Mouse (Mus musculus): ENCODE measurements around the gene Sh3tc1.

The Sh3tc1 gene

GRCm38 (mm10) chr5:35686336-35686735 lies 53.5 kb downstream of the Sh3tc1 start:
- CTCF ChIA-PET, result no interaction called here

DNA sequence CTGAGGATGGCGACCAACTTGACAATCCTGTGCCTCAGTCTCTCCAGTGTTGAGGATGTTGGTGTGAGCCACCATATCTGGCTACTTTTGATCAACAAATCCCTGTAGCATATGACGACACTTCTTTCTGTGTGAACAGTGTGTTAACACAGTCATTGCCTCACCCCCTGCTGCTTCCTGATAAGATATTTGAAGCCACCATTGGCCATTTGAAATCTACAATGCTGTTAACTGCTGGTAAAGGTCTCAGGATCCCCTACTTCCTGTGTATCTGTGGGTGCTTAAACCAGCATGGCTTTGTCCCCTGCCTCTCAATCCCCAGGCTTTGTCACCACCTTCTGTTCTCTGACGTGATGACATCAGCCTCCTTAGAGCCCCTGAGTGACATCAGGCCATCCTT lies 54.7 kb downstream of the Sh3tc1 start:
- CTCF ChIA-PET, result no interaction called here

DNA sequence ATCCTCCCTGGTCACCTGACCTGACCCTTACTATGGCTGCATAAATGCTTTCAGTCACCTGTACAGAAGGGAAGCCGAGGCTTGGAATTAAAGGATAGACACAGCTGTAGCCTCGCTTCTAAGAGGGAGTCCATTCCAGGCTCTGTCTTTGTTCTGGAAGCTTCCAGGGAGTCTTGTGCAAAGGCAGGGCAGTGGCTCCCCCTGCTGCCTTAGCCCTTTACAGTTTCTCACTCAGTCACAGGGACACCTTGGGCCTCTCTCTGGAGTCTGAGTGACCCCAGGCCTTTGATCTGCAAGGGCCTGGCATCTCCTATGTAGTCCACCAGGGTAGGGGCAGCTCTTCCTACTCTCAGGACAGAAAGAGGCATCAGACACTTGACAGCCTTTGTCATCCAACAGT lies 58.8 kb downstream of the Sh3tc1 start:
- CTCF ChIA-PET, result no interaction called here

DNA sequence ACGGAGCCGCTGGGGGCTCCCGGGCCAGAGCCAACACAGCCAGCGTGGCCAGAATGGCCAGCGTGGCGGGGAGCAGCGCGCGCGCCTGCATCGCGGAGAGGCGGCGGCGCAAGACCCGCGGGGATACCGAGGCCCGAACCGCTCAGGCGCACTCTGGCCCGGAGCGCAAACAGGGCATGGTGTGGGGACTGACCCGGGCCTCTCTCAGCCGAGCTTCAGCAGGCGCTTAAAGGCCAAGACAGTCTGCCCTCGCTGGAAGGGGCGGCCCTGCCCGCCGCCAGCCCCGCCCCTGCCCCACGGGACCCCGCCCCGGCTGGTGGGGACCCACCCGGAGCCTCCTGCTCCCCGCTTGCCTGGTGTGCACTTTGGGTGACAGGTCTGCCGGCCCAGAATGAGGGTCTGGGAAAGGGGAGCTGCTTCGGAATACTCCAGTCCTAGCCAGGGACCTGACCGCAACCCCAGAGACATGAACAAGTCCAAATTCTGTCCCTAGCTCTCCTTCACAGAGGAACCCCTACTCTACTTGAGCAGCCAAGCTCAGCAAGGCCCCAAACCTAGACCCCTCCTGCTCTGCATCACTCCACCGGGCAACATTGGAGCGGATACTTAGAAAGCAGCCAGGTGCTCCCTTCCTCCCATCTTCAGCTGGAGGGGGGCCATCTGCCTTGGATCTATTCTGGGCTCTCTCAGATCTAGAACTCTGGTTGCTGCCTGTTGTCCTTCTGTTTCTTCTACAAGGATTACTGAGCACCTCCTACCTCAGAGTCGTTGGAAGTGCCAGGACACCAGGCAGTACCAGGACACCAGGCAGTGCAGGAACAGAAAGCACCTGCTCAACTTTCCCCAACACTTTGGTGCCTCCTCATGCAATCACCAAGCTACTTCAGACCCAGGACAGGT lies 60.3 kb downstream of the Sh3tc1 start, which contains the start of gene Htra3:
Htra3 (minus strand) TSS at position 527 of the 900 bp plus-strand sequence.
- CTCF ChIA-PET, result no interaction called here

DNA sequence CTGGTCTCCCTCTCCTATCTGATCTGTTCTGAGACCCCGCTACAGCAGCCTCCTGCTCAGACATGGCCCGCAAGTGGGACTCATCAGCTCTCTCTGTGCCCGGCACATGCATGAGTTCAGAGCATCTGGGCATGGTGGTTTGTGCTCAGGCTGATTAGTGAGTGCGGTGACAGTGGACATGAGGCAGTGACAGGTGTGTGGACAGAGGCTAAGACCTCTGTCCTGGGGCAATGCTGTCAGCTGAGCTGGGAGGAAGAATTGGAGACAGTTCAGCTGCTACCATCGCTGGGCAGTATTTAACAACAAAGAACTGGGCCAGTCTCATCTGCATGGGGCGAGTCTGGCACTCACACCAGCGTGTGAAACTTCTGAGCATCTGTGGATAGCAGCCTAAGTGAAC lies 62.8 kb downstream of the Sh3tc1 start:
- CTCF ChIA-PET, result no interaction called here

DNA sequence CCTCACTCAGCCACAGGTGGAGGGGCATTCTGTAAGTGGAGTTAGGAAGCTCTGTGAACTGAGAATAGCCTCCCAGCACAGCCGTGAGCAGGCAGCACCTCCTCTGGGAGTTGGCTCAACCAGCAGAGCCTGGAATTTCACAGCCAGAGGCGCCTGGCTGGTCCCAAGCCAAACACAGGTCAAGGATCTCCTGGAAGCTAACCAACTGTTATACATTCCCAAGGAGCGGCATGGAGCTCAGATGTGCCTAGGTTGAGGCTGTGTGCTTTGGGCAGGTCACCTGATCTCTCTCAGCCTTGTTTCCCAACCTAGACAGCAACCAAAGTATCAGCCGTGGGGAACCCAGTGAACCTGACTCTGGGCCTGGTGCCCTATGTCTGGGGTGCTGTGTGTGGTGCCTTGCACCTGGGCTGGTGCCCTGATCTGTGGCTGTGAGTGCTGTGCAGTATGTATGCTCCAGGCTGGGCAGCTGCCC lies 65.7 kb downstream of the Sh3tc1 start:
- CTCF ChIA-PET, result no interaction called here

DNA sequence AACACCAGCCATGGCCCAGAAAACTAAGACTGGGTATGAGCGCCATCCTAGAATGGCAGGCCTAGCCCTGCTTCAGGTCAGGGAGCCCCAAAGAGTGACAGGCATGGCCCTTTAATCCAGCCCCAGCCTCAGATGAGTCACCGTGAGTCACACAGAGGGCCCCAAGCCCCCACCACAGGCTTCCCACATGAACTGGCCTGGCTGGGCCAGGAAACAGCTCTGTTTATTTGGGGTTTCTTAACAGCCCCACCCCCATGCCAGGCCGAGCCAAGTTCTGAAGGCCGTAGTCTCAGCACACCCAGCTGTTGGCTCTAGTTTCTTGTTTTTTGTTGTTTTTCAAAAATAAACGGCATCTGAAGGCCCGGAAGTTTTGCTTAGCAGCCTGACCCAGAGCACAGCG lies 66.7 kb downstream of the Sh3tc1 start:
- CTCF ChIA-PET, result no interaction called here

GRCm38 (mm10) chr5:35672581-35672980 lies 67.2 kb downstream of the Sh3tc1 start:
- CTCF ChIA-PET, result no interaction called here

GRCm38 (mm10) chr5:35671474-35671891 lies 68.3 kb downstream of the Sh3tc1 start:
- CTCF ChIA-PET, result no interaction called here

GRCm38 (mm10) chr5:35670412-35670801 lies 69.4 kb downstream of the Sh3tc1 start:
- CTCF ChIA-PET, result no interaction called here

DNA sequence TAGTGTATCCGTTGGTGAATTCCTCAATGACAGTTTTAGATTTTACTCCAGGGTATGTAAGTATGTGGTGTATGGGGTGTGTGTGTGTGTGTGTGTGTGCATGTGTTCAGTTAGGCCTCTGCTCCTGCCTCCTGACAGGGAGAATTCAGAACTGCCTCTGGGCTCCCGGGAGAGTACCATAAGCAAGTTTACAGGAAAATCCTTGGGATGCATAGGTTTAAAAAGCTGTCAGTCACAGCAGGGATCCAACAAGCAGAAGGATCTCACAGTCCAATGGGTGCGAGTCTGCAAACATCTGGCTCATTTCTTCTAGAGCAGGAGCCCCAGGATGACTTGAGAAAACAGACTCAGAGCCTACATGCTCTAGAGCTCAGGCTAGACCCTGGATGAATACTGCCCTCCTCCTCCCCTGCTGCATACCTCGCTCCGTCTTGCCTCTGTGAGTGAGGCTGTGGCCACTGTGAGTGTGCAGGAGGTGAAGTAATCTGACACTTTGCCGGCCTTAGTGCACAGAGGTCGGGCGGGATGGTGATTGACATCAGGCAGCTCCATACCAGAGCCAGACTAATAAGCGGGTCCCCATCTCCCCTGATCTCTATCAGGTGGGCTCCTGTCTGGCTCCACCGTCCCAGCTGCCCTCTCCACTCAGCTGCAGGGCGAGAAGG lies 69.9 kb downstream of the Sh3tc1 start:
- CTCF ChIA-PET, result no interaction called here

DNA sequence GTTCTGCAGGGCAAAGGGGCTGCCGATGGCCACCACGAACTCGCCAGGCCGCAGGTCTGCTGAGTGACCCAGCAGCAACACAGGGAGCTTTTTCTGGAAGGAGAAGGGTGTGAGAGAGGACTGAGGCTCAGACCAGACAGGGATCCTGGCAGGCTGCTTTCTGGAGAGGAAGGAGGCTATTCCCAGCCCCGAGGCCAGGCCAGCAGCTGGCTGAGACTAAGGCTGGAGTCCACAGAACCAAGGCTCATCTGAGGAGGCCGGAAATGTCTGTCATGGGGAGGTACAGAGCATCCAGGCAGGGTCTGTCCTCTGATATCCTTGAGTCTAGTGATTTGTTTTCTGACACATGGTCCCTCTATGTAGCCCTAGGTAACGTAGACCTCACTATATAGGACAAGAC lies 73.6 kb downstream of the Sh3tc1 start:
- CTCF ChIA-PET, result no interaction called here

DNA sequence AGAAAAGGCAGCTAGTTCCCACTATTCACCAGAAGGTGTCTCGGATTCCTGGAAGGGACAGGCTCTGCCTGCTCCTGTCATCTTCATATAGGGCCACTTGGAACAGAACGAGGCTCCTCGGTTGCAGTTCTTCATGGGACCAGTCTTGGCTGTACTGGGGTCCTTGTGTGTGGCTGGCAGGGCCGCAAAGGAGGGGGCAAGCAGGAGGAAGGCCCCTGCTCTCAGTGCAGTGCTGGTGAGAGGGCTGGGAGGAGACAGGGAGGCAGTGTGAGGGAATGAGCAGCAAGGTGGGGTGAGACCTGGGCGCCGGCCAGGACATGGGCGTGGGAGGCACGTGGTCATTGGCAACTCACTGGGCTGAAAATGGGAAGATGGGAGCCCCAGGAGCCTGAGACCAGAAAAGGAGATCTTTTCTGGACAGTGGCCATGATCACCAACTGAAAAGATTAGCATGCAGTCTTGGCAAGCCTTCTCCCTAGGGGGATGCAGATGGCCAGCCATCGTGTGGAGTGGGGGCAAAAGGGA lies 77.7 kb downstream of the Sh3tc1 start:
- CTCF ChIA-PET, result no interaction called here

DNA sequence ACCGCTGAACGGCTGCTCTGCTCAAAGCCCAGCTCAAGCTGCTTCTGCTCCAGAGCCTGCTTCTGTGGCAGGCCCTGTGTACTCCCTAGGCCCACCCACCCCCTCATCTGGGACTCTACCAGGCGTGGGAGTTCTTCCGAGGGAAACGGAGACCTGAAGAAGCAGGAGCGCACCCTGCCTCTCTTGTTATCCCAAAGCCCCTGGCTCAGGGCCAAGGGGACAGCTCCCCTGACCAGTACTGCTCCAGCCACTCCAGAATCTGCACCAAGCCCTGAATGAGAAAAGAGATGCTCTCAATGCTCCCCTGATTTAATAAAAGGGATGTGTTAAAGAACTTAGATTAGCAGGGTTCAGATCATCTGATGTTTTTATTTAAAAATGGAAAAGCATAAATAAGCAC lies 78.6 kb downstream of the Sh3tc1 start:
- CTCF ChIA-PET, result no interaction called here

GRCm38 (mm10) chr5:35659503-35659902 lies 80.3 kb downstream of the Sh3tc1 start:
- CTCF ChIA-PET, result no interaction called here

DNA sequence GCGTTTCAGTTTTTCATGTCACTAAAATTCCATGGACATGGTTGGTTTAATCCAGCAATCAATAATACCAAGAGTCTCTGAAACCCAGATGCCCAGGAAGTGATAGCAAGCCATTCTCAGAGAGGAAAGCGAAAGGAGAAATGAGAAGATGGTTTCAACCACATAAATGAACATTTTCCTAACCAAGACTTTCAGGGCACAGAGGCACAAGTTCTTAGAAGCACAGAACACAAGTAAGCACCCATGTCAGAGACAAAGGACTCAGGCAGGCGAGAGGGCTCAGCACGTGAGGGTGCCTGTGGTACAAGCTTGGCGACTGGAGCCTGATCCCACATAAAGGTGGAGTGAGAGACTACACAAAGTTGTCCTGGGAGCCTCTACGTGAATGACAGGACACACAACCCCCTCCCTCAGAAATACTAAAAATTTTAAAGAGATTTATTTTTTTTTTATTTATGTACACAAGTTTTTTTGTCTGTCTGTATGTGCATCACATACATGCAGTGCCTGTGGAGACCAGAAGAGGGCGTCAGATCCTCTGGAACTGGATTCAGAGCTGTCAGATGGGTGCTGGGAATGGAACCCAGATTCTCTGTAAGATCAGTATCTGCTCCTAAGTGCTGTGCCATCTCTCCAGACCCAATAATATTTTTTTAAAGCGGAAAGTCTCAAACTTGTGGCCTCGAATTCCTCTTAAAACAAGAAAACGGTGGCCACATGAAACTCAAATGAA lies 83.9 kb downstream of the Sh3tc1 start:
- CTCF ChIA-PET, result interaction anchor here (0.7 kb wide), 1 partner anchor 417 kb away, joined by 3 read pairs; no protein-coding TSS in a partner anchor

- CTCF ChIA-PET, result interaction anchor here (0.7 kb wide), 1 partner anchor 27 kb away, joined by 4 read pairs; no protein-coding TSS in a partner anchor
Measured at GRCm38 (mm10) chr5:35653743-35654395, 85.9 kb downstream of the Sh3tc1 start.

- CTCF ChIA-PET, result no interaction called here
Measured at GRCm38 (mm10) chr5:35652872-35653271, 86.9 kb downstream of the Sh3tc1 start.

DNA sequence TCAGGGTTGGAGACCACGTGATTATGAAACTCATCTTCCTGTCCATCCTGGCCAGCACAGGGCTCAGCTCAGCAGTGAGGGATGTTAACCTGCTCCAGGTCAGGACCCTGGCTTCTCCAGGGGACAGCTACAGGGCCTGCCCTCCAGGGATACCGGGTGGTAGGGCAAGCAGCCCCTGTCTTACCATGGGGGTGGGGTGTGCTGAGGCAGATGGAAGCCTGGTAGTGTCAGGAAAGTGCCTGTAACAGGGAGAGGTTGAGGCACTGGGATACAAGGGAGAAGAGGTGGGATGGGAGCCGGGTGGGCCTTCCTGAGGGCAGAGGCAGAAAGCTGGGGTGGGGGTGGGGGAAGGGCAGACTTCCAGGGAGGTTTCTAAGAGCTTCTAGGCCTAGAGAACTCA lies 87.5 kb downstream of the Sh3tc1 start:
- CTCF ChIA-PET, result interaction anchor here (0.5 kb wide), 1 partner anchor 247 kb away, joined by 13 read pairs; no protein-coding TSS in a partner anchor

GRCm38 (mm10) chr5:35648230-35648629 lies 91.6 kb downstream of the Sh3tc1 start:
- CTCF ChIA-PET, result no interaction called here

DNA sequence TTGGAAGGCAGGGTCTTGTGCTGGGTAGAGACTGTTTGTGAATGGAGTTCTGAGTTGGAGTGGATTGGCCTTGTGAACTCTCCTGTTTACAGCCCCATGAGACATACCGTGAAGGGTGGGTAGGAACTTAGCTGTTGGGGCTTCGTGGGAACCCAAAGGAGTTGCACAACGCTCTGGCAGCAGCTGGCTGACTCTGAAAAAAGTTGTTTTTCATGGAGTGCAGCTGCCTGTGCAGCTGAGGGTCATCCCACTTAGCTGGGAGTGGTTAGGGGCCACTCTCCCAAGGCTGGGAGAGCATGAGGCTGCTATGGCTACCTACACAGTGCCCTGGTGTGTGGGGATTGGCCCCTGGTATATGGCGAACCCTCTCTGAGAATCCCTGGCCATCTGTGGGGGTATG lies 92.2 kb downstream of the Sh3tc1 start:
- CTCF ChIA-PET, result interaction anchor here (0.6 kb wide), 1 partner anchor 236 kb away, joined by 8 read pairs; no protein-coding TSS in a partner anchor
